Mouse (Mus musculus) WW6 (cell line): ENCODE measurements around the gene Erc1.
A peak's percentile ranks its signal among the peaks of the same experiment; 100 is the strongest.
"Not testable (repeated sequence)": the region's sequence is repeated elsewhere in the genome, so short reads cannot be mapped to it uniquely, and the experiment has no call there.

Experiments used
- DNase-seq: peaks from one replicate; pipeline ENCODE4 v3.0.0-alpha.2; 2013; ENCODE audit warnings: low read depth, low spot score

Erc1 gene

DNA sequence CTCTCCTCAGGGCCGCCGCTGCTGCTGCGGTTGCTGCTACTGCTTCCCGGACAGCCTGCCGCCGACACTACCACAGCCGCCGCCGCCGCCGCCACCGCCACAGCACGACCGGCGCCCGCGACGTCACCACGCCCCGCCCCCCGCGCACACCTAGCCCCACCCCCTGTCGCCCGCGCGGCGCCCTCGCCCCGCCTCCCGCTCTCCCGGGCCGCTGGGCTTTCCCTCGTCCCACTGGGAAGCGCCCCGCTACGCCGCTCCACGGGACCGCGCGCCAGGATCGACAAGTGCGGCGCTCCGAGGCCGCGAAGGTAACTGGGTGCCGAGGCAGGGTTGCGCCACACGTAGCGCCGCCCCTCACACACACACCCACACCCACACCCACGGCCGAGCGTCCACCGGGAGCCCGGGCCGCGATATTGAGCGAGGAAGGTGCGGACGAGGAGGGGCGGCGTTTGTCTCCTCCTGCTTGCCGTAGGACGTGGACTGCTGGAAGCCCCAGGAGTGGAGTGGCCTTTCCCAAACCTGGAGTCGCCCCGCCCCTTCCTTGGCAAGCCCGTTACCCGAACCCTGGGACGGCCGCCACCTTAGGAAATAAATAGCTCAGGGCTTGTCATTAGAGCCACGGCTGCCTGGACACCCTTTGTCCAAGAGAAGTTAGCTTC is at the start of gene Erc1:
Gene Erc1 (minus strand): TSS at position 134 of the 662 bp plus-strand sequence.
- peak; percentile 90 for DNase-seq

DNA sequence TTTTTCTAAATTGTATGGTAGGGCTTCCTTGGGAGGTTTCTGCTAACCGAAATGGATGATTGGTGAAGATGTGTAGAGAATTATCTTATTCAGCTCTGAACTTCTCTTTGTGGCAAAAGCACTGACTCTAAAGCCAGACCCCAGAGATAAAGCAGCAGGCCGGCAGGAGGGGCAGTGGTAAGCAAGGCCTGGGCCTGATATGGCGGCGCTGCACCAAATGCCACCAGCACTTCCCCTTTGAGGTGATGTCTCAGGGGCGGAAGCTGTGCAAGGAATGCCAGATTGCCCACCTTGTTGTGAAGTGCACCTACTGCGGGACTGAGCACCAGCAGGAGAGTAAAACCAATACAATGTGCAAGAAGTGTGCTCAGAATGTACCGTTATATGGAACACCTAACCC is 44.7 kb upstream of the Erc1 start:
- no peak for DNase-seq

DNA sequence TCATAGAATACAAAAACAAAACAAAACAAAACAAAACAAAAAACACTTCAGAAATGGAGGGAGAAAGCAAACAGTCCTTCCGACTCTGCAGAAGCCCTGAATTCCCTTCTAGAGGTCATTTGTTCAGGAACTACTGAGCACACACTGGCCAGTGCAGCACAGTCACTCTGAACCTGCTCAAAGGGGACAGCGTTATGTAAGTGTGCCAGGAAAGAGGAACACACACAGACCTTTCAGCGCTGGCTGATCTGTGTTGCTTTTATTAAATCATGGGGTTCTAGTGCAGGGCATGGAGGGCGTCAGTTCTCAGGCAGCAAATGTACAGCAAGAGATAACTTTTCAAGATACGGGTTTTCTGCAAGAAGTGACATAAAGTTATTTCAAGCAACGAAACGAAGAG is 35.2 kb upstream of the Erc1 start:
- DNase-seq = no peak

GRCm38 (mm10) chr6:119864341-119865034 is 16.5 kb upstream of the Erc1 start:
- no peak for DNase-seq

DNA sequence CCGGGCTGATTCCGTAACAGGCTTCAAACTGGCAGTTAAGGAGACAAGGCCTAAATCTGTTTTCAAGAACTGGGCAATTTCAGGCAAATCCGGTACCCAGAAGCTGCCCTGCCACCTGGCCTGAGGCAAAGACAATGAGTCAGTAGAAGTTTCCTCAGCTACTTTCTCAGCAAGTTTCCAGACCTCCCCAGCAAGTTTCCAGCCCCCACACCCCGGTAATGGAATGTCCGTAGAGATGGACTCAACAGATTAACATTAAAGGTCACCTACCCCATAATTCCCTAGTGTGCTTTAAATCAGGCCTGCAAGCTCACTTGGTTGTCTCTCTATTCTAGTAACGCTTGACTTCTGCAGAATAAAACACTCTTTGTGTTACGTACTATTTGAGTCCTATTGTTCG is 13.6 kb upstream of the Erc1 start:
- DNase-seq = no peak

GRCm38 (mm10) chr6:119860236-119860635 is 12.3 kb upstream of the Erc1 start:
- no peak for DNase-seq

DNA sequence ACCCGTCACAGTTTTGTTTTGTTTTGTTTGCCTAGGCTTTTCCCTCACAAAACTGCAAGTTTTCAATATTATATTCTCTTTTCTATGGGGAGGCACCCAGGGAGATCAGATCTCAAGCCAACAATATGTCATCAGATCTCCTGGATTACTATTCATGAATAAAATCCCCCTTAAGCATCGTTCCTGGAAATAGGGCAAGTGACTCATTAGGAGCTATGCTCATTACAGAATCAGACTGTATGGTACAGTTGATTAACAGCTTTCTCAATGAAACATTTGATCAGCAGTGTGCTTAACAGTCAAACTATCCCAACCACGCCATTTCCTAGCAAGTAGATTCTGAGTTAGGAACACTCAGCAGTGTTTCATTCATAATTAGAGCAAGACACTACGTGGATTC is 7.5 kb upstream of the Erc1 start:
- no peak for DNase-seq

GRCm38 (mm10) chr6:119854156-119854555 is 6.2 kb upstream of the Erc1 start:
- DNase-seq = no peak

DNA sequence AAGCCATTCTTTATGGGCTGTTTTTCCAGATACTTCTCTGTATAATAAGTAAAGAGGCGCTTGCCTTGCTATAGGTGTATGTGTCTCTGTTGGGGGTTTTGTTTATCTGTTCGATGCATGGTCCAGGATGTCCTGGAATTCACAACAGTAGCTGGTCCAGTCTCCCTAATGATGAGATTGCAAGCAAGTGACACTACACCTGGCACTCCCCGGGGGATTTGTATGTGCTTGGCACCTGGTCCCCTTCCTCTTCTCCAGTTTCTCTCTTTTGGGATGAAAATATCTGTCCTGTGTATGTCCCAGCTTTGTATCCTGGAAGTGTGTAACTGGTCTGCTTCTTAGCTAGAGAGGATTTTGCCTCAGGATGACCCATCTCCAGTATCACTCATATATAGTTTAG is 1.9 kb upstream of the Erc1 start:
- DNase-seq = no peak

GRCm38 (mm10) chr6:119849348-119849709 is 1.4 kb upstream of the Erc1 start:
- DNase-seq = no peak

GRCm38 (mm10) chr6:119848696-119849347 is 855 bp upstream of the Erc1 start:
- no peak for DNase-seq

DNA sequence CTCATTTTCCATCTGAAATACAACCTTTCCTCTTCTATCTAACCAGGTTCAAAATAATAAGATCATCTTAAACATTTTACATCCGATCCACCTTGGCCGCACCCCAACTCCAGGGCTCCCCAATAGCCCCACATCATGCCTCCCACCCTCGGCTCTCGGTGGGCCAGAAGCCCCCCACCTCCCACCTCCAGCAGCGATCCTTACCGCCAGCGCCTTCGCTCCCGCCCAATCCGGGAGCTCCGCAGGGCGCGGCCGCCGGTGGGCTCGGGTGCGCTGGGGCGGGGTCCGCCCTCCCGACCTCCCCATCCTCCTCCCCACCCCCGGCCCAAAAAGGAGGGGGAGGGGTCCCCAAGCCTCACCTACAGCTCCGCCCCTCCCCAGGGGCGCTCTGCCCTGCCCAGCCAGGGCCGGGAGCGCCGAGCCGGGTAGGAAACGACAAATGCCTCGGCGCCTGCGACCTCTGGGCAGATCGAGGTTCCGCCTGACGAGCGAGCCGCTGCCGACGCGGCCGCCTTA is 391 bp downstream of the Erc1 start:
- DNase-seq = peak; percentile 72

DNA sequence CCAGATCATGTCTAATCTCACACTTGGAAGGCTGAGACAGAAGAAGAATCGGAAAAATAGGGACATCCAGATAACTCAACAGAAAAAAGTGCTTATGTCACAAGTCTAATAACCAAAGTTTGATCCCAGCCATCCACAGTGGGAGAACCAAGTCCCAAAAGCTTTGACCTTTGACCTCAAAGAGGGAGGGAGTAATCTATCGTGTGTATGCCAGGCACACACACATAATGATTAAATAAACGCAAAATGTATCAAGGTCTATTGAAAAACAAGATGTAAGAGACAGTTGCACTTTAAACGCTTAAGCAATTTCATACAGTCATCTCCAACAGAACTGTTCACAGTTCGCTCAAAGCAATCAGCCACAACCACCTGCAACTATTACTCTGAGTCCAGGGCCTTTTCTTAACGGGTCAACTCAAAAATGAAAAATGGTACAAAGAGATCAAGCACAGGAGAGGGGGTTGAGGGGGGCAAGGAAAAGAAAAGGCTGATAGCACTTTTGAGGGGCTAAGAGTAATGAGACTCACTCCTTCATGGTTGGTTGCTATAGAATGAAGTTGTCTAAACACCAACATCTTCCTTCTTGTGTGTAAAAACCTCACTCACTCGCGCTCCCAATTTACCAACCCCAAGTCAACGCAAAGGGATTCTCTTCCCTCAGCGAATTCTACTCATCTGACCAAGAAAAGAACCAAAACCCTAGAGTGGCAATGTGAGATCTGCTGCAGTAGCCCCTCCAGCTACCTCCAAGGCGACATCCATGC is 1.0 kb downstream of the Erc1 start:
- DNase-seq = no peak

- no peak for DNase-seq
Observed at GRCm38 (mm10) chr6:119829951-119830350, 18.0 kb downstream of the Erc1 start.

DNA sequence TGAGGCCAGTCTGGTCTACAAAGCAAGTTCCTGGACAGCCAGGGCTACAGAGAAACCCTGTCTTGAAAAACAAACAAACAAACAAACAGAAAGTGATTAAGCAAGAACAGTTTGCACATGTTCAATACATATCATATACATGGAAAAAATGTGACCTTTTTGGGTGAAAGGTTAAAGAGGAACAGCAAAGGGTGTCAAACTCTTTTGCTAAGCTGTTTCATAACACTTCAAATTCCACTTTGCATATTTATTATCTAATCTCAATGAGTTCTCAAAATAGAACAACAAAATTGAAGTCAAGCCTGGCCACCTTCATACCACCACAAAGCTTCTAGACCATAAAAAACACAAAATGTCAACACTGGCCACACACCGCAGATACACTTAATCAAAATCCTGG is 19.8 kb downstream of the Erc1 start:
- DNase-seq = no peak

- DNase-seq = no peak
Observed at GRCm38 (mm10) chr6:119826701-119827100, 21.3 kb downstream of the Erc1 start.

DNA sequence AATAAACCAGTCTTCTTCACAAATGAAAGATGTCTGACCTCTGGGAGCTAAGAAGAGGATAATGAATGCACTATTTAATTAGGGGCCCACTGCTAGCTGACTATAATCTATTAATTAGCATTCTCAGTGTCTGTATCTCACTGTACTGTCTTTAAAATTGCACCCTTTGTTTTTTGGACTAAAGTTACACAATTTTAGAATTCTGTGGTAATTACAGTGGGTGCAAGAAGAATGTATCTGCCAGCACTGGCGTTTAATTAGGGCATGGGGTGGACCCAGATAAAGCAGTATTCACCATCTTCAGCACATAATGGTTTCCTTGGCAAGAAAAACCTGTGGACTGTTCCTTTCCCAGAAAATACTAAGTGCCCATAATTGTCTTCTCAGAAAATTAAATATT is 25.8 kb downstream of the Erc1 start:
- no peak for DNase-seq

DNA sequence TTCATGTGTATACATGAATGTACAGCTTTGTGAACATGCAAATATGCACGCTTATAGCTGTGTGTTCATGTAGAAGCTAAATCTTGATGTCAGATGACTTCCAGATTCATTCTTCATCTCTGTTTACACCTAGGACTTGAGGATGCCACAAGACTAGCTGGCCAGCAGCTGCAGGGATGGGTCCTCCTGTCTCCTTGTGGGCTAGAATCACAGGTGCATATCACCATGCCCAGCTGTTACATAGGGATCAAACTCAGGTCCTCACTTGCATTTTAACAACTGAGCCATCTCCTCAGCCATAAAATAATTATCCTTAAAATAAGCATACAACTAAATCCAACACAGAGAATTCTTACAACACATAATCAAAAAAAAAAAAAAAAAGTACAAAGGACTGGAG is 26.8 kb downstream of the Erc1 start:
- DNase-seq = no peak

DNA sequence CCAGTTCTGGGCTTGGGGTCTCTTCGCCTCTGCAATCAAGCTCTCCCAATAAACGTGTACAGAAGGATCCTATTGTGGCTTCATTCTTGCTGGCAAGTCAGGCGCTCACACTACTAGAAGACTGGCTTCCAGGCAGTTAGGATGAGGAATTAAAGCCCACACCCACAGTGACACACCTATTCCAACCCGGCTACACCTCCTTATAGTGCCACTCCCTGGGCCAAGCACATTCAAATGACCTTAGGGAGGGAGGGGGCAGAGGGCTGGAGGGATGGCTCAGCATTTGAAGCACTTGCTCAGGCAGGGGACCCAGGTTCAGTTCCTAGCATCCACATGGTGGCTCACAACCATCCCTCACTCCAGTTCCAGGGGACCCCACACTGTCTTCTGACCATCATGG is 29.4 kb downstream of the Erc1 start:
- peak; percentile 16 for DNase-seq

- no peak for DNase-seq
Observed at GRCm38 (mm10) chr6:119815426-119815825, 32.5 kb downstream of the Erc1 start.

DNA sequence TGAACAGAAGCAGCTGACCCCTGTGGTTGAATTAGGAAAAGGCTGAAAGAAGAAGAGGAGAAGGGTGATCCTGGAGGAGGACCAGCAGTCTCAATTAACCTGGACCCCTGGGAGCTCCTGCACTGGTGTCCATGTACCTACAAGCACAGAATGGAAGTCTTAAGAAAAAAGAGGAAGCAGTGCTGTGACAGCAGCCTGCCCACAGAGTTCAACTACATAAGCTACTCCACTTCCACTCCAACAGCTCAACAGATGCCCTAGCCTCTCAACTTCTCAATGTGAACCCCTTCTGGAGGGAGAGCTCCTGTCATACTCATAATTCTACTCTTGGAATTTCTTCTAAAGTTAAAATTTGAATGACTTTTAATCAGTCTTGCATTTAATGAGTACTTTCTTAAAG is 34.9 kb downstream of the Erc1 start:
- not testable (repeated sequence) for DNase-seq
